Mouse (Mus musculus) ES-Bruce4 (cell line): ENCODE data around the gene Hbb-bt.

Source experiments
- CTCF ChIP-seq: IDR thresholded peaks from one replicate; pipeline ENCODE4 v1.8.1; 2011; ENCODE audit warnings: low read depth, low read length
- EP300 ChIP-seq: IDR thresholded peaks from 2 replicates; pipeline ENCODE4 v1.6.1; 2011; ENCODE audit warnings: low read depth, low read length; ENCODE audit not compliant: insufficient read depth
- POLR2A ChIP-seq: IDR thresholded peaks from one replicate; pipeline ENCODE4 v1.8.1; 2011; ENCODE audit warnings: low read length; ENCODE audit not compliant: insufficient read depth

DNA sequence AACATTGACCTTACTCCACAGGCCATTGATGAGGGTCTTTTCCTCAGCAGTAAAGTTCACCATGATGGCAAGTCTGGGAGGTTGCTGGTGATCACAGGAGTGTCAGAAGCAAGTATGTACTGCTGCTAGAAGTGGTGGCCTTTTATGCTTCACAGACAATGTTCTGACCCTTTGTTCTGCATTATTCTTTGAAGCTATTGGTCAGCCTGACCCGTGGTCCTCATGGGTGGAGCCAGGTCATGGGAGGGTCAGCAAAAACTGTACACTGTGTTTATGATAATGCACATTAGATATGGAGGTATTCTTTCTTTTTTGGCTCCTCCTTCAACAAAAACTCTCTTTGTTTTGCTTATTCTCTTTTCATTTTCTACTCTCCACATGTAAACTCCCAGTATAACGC lies 39.3 kb upstream of the Hbb-bt start, which contains the start of gene Hbb-y:
- TF ChIP-seq CTCF (no peak), POLR2A (no peak), EP300 (no peak)
